Mouse (Mus musculus) large intestine, adult 2 months (tissue): ENCODE measurements around the gene Epb41l3. TPM values are rescaled to one million over a fixed set of nuclear protein-coding genes. Genes with fewer than 3 reads are reported as not detected.

ENCODE experiments used
- DNase-seq: peaks from one replicate; pipeline ENCODE4 v3.0.0-alpha.2; 2012; ENCODE audit warnings: low read depth, low spot score
- WGBS: fragments of 180-500 bp; shearing (Covaris S2); methylation state at CpG from one replicate; pipeline ENCODE4 v1.1.7; 2018; 5-methylcytosine and 5-hydroxymethylcytosine counted together
- polyA plus RNA-seq: library from polyadenylated mRNA; depleted of rRNA; stranded (reverse); fragments of >200 nt; gene quantifications from 2 replicates; pipeline ENCODE4 v1.2.3, GENCODE M21; 2012

Epb41l3 gene
- polyA plus RNA-seq, 1 experiment: 37.9 TPM

- no peak for DNase-seq
- WGBS: 81% methylated on average over 16 of the region's 16 CpGs
Measured at GRCm38 (mm10) chr17:69176949-69177501, 101.5 kb downstream of the Epb41l3 start.

- WGBS: 93% methylated on average over 5 of the region's 5 CpGs
- DNase-seq: no peak
Measured at GRCm38 (mm10) chr17:69177954-69178353, 102.5 kb downstream of the Epb41l3 start.

GRCm38 (mm10) chr17:69180905-69181559, 105.5 kb downstream of the Epb41l3 start:
- no peak for DNase-seq
- WGBS: 26% methylated on average over 12 of the region's 12 CpGs

GRCm38 (mm10) chr17:69181560-69182316, 106.3 kb downstream of the Epb41l3 start:
- WGBS: 14% methylated on average over 7 of the region's 7 CpGs
- no peak for DNase-seq

- 82% methylated on average over 3 of the region's 3 CpGs for WGBS
Measured at GRCm38 (mm10) chr17:69187794-69188193, 112.3 kb downstream of the Epb41l3 start.

GRCm38 (mm10) chr17:69192863-69193493, 117.5 kb downstream of the Epb41l3 start:
- 24% methylated on average over 2 of the region's 2 CpGs for WGBS
- DNase-seq: no peak

More at GRCm38 (mm10) chr17:69187794-69188193, 112.3 kb downstream of the Epb41l3 start:
- no peak for DNase-seq

- 62% methylated on average over 3 of the region's 3 CpGs for WGBS
Measured at GRCm38 (mm10) chr17:69194599-69194998, 119.1 kb downstream of the Epb41l3 start.

GRCm38 (mm10) chr17:69195758-69196157, 120.3 kb downstream of the Epb41l3 start:
- 61% methylated on average over 6 of the region's 6 CpGs for WGBS
- DNase-seq: no peak

More at GRCm38 (mm10) chr17:69194599-69194998, 119.1 kb downstream of the Epb41l3 start:
- DNase-seq: no peak

GRCm38 (mm10) chr17:69196656-69197055, 121.2 kb downstream of the Epb41l3 start:
- no peak for DNase-seq
- WGBS: 92% methylated on average over 10 of the region's 10 CpGs

- no peak for DNase-seq
- 29% methylated on average over 1 of the region's 1 CpGs for WGBS
Measured at GRCm38 (mm10) chr17:69198805-69199204, 123.3 kb downstream of the Epb41l3 start.

- WGBS: 89% methylated on average over 6 of the region's 6 CpGs
- no peak for DNase-seq
Measured at GRCm38 (mm10) chr17:69199827-69200226, 124.3 kb downstream of the Epb41l3 start.

GRCm38 (mm10) chr17:69200936-69201335, 125.5 kb downstream of the Epb41l3 start:
- WGBS: 94% methylated on average over 8 of the region's 8 CpGs
- DNase-seq: no peak

- DNase-seq: peak; percentile 53
- WGBS: 35% methylated on average over 5 of the region's 5 CpGs
Measured at GRCm38 (mm10) chr17:69205282-69205999, 130.0 kb downstream of the Epb41l3 start.

- WGBS: 77% methylated on average over 15 of the region's 15 CpGs
Measured at GRCm38 (mm10) chr17:69207562-69208312, 132.3 kb downstream of the Epb41l3 start.

GRCm38 (mm10) chr17:69211065-69211464, 135.6 kb downstream of the Epb41l3 start:
- DNase-seq: no peak

More at GRCm38 (mm10) chr17:69207562-69208312, 132.3 kb downstream of the Epb41l3 start:
- no peak for DNase-seq

GRCm38 (mm10) chr17:69216120-69216519, 140.6 kb downstream of the Epb41l3 start:
- WGBS: 77% methylated on average over 3 of the region's 3 CpGs
- DNase-seq: no peak

GRCm38 (mm10) chr17:69220849-69221248, 145.4 kb downstream of the Epb41l3 start:
- 49% methylated on average over 7 of the region's 7 CpGs for WGBS
- no peak for DNase-seq

GRCm38 (mm10) chr17:69221377-69221776, 145.9 kb downstream of the Epb41l3 start:
- DNase-seq: peak; percentile 31

More at GRCm38 (mm10) chr17:69221377-69221776, 145.9 kb downstream of the Epb41l3 start:
- WGBS: 8% methylated on average over 6 of the region's 6 CpGs
